Mouse (Mus musculus): ENCODE results near the gene Hoxa13.
A peak's percentile ranks its signal among the peaks of the same experiment; 100 is the strongest.

Gene Hoxa13

GRCm38 (mm10) chr6:52270494-52271480 lies 10.1 kb upstream of the Hoxa13 start:
- DNase-seq (ENCODE audit: low spot score) = no peak

- no peak for DNase-seq (ENCODE audit: low spot score)
Measured at GRCm38 (mm10) chr6:52268756-52269155, 8.1 kb upstream of the Hoxa13 start.

GRCm38 (mm10) chr6:52268341-52268740 lies 7.7 kb upstream of the Hoxa13 start:
- DNase-seq (ENCODE audit: low spot score) = no peak

GRCm38 (mm10) chr6:52267691-52268090 lies 7.0 kb upstream of the Hoxa13 start:
- no peak for DNase-seq (ENCODE audit: low spot score)

GRCm38 (mm10) chr6:52267221-52267620 lies 6.5 kb upstream of the Hoxa13 start:
- DNase-seq (ENCODE audit: low spot score) = no peak

- DNase-seq (ENCODE audit: low spot score) = no peak
Measured at GRCm38 (mm10) chr6:52266666-52266985, 5.9 kb upstream of the Hoxa13 start.

- no peak for DNase-seq (ENCODE audit: low spot score)
Measured at GRCm38 (mm10) chr6:52265913-52266665, 5.4 kb upstream of the Hoxa13 start.

GRCm38 (mm10) chr6:52265306-52265912 lies 4.7 kb upstream of the Hoxa13 start:
- no peak for DNase-seq (ENCODE audit: low spot score)

- DNase-seq (ENCODE audit: low spot score) = no peak
Measured at GRCm38 (mm10) chr6:52264106-52264790, 3.6 kb upstream of the Hoxa13 start.

- DNase-seq (ENCODE audit: low spot score) = no peak
Measured at GRCm38 (mm10) chr6:52263321-52263585, 2.6 kb upstream of the Hoxa13 start.

- no peak for DNase-seq (ENCODE audit: low spot score)
Measured at GRCm38 (mm10) chr6:52262463-52263320, 2.0 kb upstream of the Hoxa13 start.

GRCm38 (mm10) chr6:52261751-52262462 lies 1.2 kb upstream of the Hoxa13 start:
- no peak for DNase-seq (ENCODE audit: low spot score)

GRCm38 (mm10) chr6:52259811-52260261 lies 844 bp downstream of the Hoxa13 start:
- no peak for DNase-seq (ENCODE audit: low spot score)

GRCm38 (mm10) chr6:52259081-52259790 lies 1.4 kb downstream of the Hoxa13 start:
- no peak for DNase-seq (ENCODE audit: low spot score)

GRCm38 (mm10) chr6:52256956-52257355 lies 3.7 kb downstream of the Hoxa13 start:
- peak; percentile 77 for DNase-seq (ENCODE audit: low spot score)

GRCm38 (mm10) chr6:52253511-52254500 lies 6.9 kb downstream of the Hoxa13 start:
- no peak for DNase-seq (ENCODE audit: low spot score)

GRCm38 (mm10) chr6:52252775-52253376 lies 7.8 kb downstream of the Hoxa13 start:
- DNase-seq (ENCODE audit: low spot score) = no peak

Data from ovary, postnatal 14 days (tissue).